Mouse (Mus musculus) embryonic fibroblast, embryonic 13.5 days (primary cell): ENCODE data around the gene L1td1.

Experiments
- CTCF ChIP-seq: IDR thresholded peaks from 2 replicates; pipeline ENCODE4 v1.5.1; 2011; ENCODE audit warnings: mild to moderate bottlenecking, control low read depth, low read length, moderate library complexity, borderline replicate concordance; ENCODE audit not compliant: insufficient read depth
- POLR2A ChIP-seq: IDR thresholded peaks from 2 replicates; pipeline ENCODE4 v1.6.1; 2011; ENCODE audit warnings: low read depth, mild to moderate bottlenecking, control low read depth, low read length, moderate library complexity

- no peak for TF ChIP-seq CTCF
- no peak for TF ChIP-seq POLR2A
These were observed 15.6 kb upstream of the L1td1 start for GRCm38 (mm10) chr4:98710891-98711290.
